Mouse (Mus musculus): ENCODE results near the gene Pigp. TPM values are rescaled to one million over a fixed set of nuclear protein-coding genes. Genes with fewer than 3 reads are reported as not detected.
A peak's percentile ranks its signal among the peaks of the same experiment; 100 is the strongest.

Pigp gene
- total and polyA plus RNA-seq, 2 experiments from 2014 or later = 114 to 143 TPM

DNA sequence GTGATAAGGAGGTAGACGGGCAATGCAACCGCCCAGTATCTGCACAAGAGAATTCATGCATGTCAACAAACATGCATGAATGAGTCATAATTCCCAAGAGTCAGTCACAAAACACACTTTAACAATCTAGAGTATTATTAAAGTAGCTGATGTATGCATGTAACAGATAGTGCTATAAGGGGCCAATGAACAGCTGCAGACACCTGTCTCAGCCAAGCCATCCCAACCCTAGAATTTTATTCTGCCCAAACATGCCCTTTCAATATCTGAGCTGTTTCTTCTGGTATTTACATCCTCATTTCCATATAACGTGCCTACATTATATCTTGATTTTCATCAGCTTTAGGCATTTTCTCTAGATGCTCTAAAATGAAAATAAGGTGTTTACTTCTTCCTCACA, 6.2 kb downstream of the Pigp start:
- H3K27me3 ChIP-seq (ENCODE audit: insufficient read depth, low read length) = no peaks in the 10 kb centered on the region
- TF ChIP-seq CTCF (IDR thresholded peaks at IDR 0.05) = no peak
- no peak overlapping the region for H3K27ac ChIP-seq (ENCODE audit: low read depth, low read length)
- no peak for ATAC-seq (ENCODE audit: low FRiP score)
- H3K9ac ChIP-seq (replicated peaks; ENCODE audit: low read length, poor library complexity, severe bottlenecking) = no peak overlapping the region
- peaks cover 13% of the 10 kb centered on the region; the same call in 1 of the 2 replicates for H3K4me1 ChIP-seq (ENCODE audit: insufficient read depth, low read length)
- DNase-seq (ENCODE audit: low spot score) = no peak
- no peaks in the 10 kb centered on the region for H3K9me3 ChIP-seq (ENCODE audit: low read length)
- 96% methylated on average over 3 of the region's 3 CpGs for WGBS
- no peak overlapping the region for H3K4me3 ChIP-seq (ENCODE audit: low read depth, low read length)
- H3K4me2 ChIP-seq (ENCODE audit: low read depth, low read length, poor library complexity, severe bottlenecking) = no peak overlapping the region
- H3K36me3 ChIP-seq (ENCODE audit: insufficient read depth, low read length) = no peaks in the 10 kb centered on the region

DNA sequence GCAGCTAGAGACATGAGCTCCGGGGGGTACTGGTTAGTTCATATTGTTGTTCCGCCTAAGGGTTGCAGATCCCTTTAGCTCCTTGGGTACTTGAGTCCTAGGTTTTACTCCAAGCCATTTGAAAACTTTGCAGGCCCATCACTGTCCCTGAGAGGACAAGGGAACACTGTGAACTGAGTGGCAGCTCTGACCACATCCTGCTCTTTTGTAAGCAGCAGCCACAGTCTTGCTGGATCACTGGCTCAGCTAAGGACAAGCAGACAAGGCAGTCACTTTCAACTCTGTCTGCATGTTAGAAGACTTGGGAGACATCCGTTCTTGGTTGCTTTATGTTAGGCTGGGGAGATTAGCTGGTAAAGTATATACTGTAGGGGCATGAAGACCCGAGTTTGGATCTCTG, 7.8 kb downstream of the Pigp start:
- ATAC-seq (ENCODE audit: low FRiP score) (no peak), DNase-seq (ENCODE audit: low spot score) (no peak)
- no peak overlapping the region for H3K4me2 ChIP-seq (ENCODE audit: low read depth, low read length, poor library complexity, severe bottlenecking)
- H3K27me3 ChIP-seq (ENCODE audit: insufficient read depth, low read length) = no peaks in the 10 kb centered on the region
- no peaks in the 10 kb centered on the region for H3K9me3 ChIP-seq (ENCODE audit: low read length)
- no peak overlapping the region for H3K4me3 ChIP-seq (ENCODE audit: low read depth, low read length)
- WGBS = 97% methylated on average over 4 of the region's 4 CpGs
- no peak for TF ChIP-seq CTCF (IDR thresholded peaks at IDR 0.05)
- no peak overlapping the region for H3K27ac ChIP-seq (ENCODE audit: low read depth, low read length)
- H3K36me3 ChIP-seq (ENCODE audit: insufficient read depth, low read length) = no peaks in the 10 kb centered on the region
- H3K9ac ChIP-seq (replicated peaks; ENCODE audit: low read length, poor library complexity, severe bottlenecking) = no peak overlapping the region
- peaks cover 8% of the 10 kb centered on the region; the same call in 1 of the 2 replicates for H3K4me1 ChIP-seq (ENCODE audit: insufficient read depth, low read length)

DNA sequence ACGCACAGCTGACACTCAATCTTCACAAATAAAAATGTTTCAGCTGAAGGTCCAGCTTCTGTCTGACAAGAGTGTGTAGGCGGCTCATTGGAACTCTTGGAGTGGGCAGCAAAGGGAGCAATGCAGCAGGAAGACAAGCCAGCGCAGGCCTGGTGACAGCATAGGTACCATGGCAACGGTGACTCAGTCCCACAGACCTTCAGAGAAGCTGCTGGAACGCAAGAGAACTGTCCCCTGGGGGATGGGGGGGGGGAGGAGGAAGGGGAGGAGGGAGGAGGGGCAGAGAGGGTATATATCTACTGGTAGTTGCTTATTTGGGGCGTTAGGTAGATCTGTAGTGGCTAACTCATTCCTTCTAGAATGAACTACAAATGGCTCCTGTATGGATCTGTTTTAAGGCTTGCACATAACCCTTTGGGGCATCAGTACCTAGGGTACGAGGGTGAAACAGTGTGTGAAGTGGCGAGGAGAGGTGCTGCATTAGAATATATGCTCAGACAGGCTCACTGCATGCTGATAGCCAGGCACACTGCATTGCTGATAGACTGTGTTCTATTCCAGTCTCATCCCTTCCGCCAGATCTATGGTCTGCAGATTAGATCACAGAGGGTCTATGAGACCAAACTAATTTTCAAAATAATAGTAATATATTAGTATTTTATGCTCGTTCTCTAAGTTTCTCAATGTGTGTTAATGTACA, 9.3 kb downstream of the Pigp start:
- Histone ChIP-seq H3K27ac (ENCODE audit: low read depth, low read length) (peak overlapping the region; percentile 9; the same call in 1 of the 2 replicates), H3K4me3 (ENCODE audit: low read depth, low read length) (no peak overlapping the region), H3K9me3 (ENCODE audit: low read length) (no peaks in the 10 kb centered on the region), H3K36me3 (ENCODE audit: insufficient read depth, low read length) (no peaks in the 10 kb centered on the region), H3K4me1 (ENCODE audit: insufficient read depth, low read length) (peaks cover 5% of the 10 kb centered on the region; the same call in 1 of the 2 replicates), H3K4me2 (ENCODE audit: low read depth, low read length, poor library complexity, severe bottlenecking) (peak overlapping the region; percentile 20; the same call in 1 of the 2 replicates), H3K9ac (replicated peaks; ENCODE audit: low read length, poor library complexity, severe bottlenecking) (no peak overlapping the region; the same call in 1 of the 2 replicates), H3K27me3 (ENCODE audit: insufficient read depth, low read length) (no peaks in the 10 kb centered on the region)
- DNase-seq (ENCODE audit: low spot score) (peak; percentile 81), ATAC-seq (ENCODE audit: low FRiP score) (peak; percentile 82)
- TF ChIP-seq CTCF (IDR thresholded peaks at IDR 0.05) = no peak
- WGBS = 38% methylated on average over 10 of the region's 10 CpGs

DNA sequence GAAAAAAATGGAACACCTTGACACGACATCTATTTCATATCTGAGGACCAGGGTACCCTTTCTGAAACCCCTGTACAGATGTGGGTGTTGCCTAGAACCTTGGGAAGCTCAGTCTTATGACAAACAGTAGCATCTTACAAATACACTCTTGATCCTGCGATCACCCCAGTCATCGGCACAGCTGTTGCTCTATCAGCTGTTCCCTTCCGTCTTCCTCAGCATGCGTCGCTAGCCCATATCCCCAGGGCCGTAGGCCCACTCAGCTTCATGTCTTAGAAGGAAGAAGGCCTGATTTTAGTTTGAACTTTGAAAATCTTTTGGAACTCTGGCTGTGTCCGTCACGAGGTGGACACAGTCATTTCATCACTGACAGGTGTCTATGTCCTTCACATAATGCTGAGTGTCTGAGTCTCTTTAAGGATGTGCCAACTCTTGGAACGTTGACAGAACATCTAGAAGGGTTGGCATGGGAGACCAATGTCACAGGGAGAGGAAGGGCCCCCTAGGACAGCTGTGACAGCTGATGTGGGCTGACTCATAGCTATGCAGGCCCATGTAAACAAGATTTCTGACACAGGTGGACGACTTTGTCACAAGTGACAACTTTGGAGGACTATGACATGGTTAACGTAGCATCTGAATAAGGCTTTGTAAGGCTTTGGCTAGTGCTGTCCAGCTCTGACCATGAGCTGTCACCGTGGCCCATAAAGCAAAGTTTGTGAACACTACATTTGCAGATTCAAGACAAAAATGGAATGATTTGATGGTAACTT, 10.9 kb downstream of the Pigp start:
- WGBS = 86% methylated on average over 13 of the region's 13 CpGs
- Histone ChIP-seq H3K36me3 (ENCODE audit: insufficient read depth, low read length) (no peaks in the 10 kb centered on the region), H3K27me3 (ENCODE audit: insufficient read depth, low read length) (no peaks in the 10 kb centered on the region), H3K27ac (ENCODE audit: low read depth, low read length) (no peak overlapping the region), H3K9ac (replicated peaks; ENCODE audit: low read length, poor library complexity, severe bottlenecking) (no peak overlapping the region), H3K9me3 (ENCODE audit: low read length) (no peaks in the 10 kb centered on the region), H3K4me3 (ENCODE audit: low read depth, low read length) (no peak overlapping the region), H3K4me1 (ENCODE audit: insufficient read depth, low read length) (peaks cover 5% of the 10 kb centered on the region; the same call in 1 of the 2 replicates), H3K4me2 (ENCODE audit: low read depth, low read length, poor library complexity, severe bottlenecking) (no peak overlapping the region)
- no peak for TF ChIP-seq CTCF (IDR thresholded peaks at IDR 0.05)
- no peak for DNase-seq (ENCODE audit: low spot score)
- no peak for ATAC-seq (ENCODE audit: low FRiP score)

DNA sequence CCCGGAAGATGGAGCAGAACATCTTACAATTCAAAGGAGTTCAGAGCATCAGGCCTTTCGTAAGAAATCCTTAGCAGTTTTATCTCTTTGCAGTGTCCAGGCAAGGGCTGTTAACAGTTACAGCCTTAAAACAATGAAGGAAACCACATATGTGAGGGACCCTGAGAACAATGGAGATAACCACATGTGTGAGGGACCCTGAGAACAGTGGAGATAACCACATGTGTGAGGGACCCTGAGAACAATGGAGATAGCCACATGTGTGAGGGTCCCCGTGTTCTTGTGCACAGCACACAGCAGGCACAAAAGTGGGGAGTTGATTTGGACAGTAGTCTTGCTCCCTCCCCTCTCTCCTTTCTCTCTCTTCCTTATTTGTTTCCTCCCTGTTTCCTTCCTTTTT, 13.6 kb downstream of the Pigp start:
- Histone ChIP-seq H3K9ac (replicated peaks; ENCODE audit: low read length, poor library complexity, severe bottlenecking) (no peak overlapping the region), H3K4me2 (ENCODE audit: low read depth, low read length, poor library complexity, severe bottlenecking) (no peak overlapping the region), H3K9me3 (ENCODE audit: low read length) (no peaks in the 10 kb centered on the region), H3K27ac (ENCODE audit: low read depth, low read length) (no peak overlapping the region), H3K4me1 (ENCODE audit: insufficient read depth, low read length) (peaks cover 5% of the 10 kb centered on the region; the same call in 1 of the 2 replicates), H3K27me3 (ENCODE audit: insufficient read depth, low read length) (no peaks in the 10 kb centered on the region), H3K36me3 (ENCODE audit: insufficient read depth, low read length) (no peaks in the 10 kb centered on the region), H3K4me3 (ENCODE audit: low read depth, low read length) (no peak overlapping the region)
- no peak for ATAC-seq (ENCODE audit: low FRiP score)
- 81% methylated on average over 3 of the region's 3 CpGs for WGBS
- TF ChIP-seq CTCF (IDR thresholded peaks at IDR 0.05) = no peak
- DNase-seq (ENCODE audit: low spot score) = no peak
